9 mouse cellular contexts compared by ENCODE assay signal in genomic region chr6:52291021-52291860, GRCm38 (mm10). TPM values are rescaled to one million over a fixed set of nuclear protein-coding genes. Genes with fewer than 3 reads are reported as not detected.
A peak's percentile ranks its signal among the peaks of the same experiment; 100 is the strongest.
DNase-seq lines count a peak whose midpoint lies in the region; ATAC-seq lines count a peak whose summit lies in the region.
"Had no signal": no experiment of that assay in that cellular context is flagged by ENCODE, and none has a peak within 500 bp of the region (broad histone marks: within the 10 kb centered on the region; RNA-seq: fewer than 3 reads in every experiment).

No protein-coding gene starts in this region.

- WGBS in heart, embryonic 14.5 days: 2% methylated on average over 45 of the region's 45 CpGs
- whole genome bisulfite sequencing in hindbrain, embryonic 12.5 days: 2% methylated on average over 45 of the region's 45 CpGs
- WGBS in midbrain, embryonic 14.5 days: 2% methylated on average over 45 of the region's 45 CpGs

- H3K27ac ChIP-seq in heart, embryonic 14.5 days (replicated peaks in 1 of 2; ENCODE audit: control insufficient read depth in 1 of 2, insufficient read depth in 1 of 2, low read depth in 2 of 2, low read length in 2 of 2): no peak overlapping the region
- no peak overlapping the region for H3K27ac ChIP-seq in hindbrain, embryonic 12.5 days
- no peak overlapping the region for H3K27ac ChIP-seq in midbrain, embryonic 14.5 days (replicated peaks; ENCODE audit: low read depth, low read length)

- H3K9me3 ChIP-seq in heart, embryonic 14.5 days (ENCODE audit: control insufficient read depth, low read length): no peaks in the 10 kb centered on the region
- no peaks in the 10 kb centered on the region for H3K9me3 ChIP-seq in hindbrain, embryonic 12.5 days (replicated peaks)
- H3K9me3 ChIP-seq in midbrain, embryonic 14.5 days (ENCODE audit: control insufficient read depth, low read length): no peaks in the 10 kb centered on the region

- H3K4me2 ChIP-seq in heart, embryonic 14.5 days (ENCODE audit: low read length): peak overlapping the region; percentile 66
- H3K4me2 ChIP-seq in hindbrain, embryonic 12.5 days (replicated peaks): peak overlapping the region; percentile 32
- H3K4me2 ChIP-seq in midbrain, embryonic 14.5 days (ENCODE audit: low read length): peak overlapping the region; percentile 24; the same call in 1 of the 2 replicates

- peaks cover 60% of the 10 kb centered on the region for H3K27me3 ChIP-seq in heart, embryonic 14.5 days (ENCODE audit: control insufficient read depth, insufficient read depth, low read length)
- peaks cover 89% of the 10 kb centered on the region for H3K27me3 ChIP-seq in hindbrain, embryonic 12.5 days
- peaks cover 69% of the 10 kb centered on the region for H3K27me3 ChIP-seq in midbrain, embryonic 14.5 days (ENCODE audit: control insufficient read depth, insufficient read depth, low read length)

- H3K9ac ChIP-seq in heart, embryonic 14.5 days (ENCODE audit: low read length): no peak overlapping the region
- H3K9ac ChIP-seq in hindbrain, embryonic 12.5 days: no peak overlapping the region
- no peak overlapping the region for H3K9ac ChIP-seq in midbrain, embryonic 14.5 days (replicated peaks; ENCODE audit: low read length)

- no peak for DNase-seq in heart, adult 9 months (ENCODE audit: low spot score in 2 of 2)
- peak; percentile 56 for DNase-seq in midbrain, embryonic 14.5 days
- DNase-seq in layer of hippocampus, adult 8-10 months (ENCODE audit: low spot score in 2 of 2): no peak
- DNase-seq in urinary bladder, adult 2 months (ENCODE audit: low spot score): no peak
- DNase-seq in thymus, postnatal 0 days (ENCODE audit: low spot score): no peak

- no peaks in the 10 kb centered on the region for H3K36me3 ChIP-seq in heart, embryonic 14.5 days (ENCODE audit: control insufficient read depth, insufficient read depth, low read length)
- no peaks in the 10 kb centered on the region for H3K36me3 ChIP-seq in hindbrain, embryonic 12.5 days
- H3K36me3 ChIP-seq in midbrain, embryonic 14.5 days (ENCODE audit: control insufficient read depth, insufficient read depth, low read length): no peaks in the 10 kb centered on the region

- H3K4me3 ChIP-seq in heart, embryonic 14.5 days (ENCODE audit: control insufficient read depth in 1 of 2, insufficient read depth in 1 of 2, low read depth in 1 of 2, low read length in 2 of 2): peak overlapping the region; percentile 34 to 37
- peak overlapping the region; percentile 15; the same call in 1 of the 2 replicates for H3K4me3 ChIP-seq in hindbrain, embryonic 12.5 days
- 0 out of 2 replicates have a peak overlapping the region, but pooled peaks have one; percentile 7 for H3K4me3 ChIP-seq in midbrain, embryonic 14.5 days (replicated peaks; ENCODE audit: low read depth, low read length)

- ATAC-seq in heart, embryonic 14.5 days (ENCODE audit: insufficient number of reproducible peaks, insufficient read depth, low FRiP score, low read depth): no peak
- peak; percentile 74 for ATAC-seq in common myeloid progenitor, adult 5-6 weeks (replicated peaks; ENCODE audit: low read depth, poor library complexity, severe bottlenecking)
- ATAC-seq in hindbrain, embryonic 12.5 days (ENCODE audit: low FRiP score): no peak
- ATAC-seq in midbrain, embryonic 14.5 days (ENCODE audit: low FRiP score, low TSS enrichment): no peak

- peaks cover 3 to 6% of the 10 kb centered on the region in 2 experiments; a peak in 3 of 4 replicates for H3K4me1 ChIP-seq in heart, embryonic 14.5 days (ENCODE audit: control insufficient read depth in 2 of 2, insufficient read depth in 2 of 2, low read length in 2 of 2)
- H3K4me1 ChIP-seq in hindbrain, embryonic 12.5 days: no peaks in the 10 kb centered on the region
- no peaks in the 10 kb centered on the region for H3K4me1 ChIP-seq in midbrain, embryonic 14.5 days (ENCODE audit: control insufficient read depth, insufficient read depth, low read length)

RNA-seq across cellular contexts. Expression of gene Evx1, which starts 22.1 kb away (rescaled TPM):
- not detected in 2 replicates for polyA plus RNA-seq in heart, embryonic 14.5 days (2014; fragmentation: Nextera tagmentation; extraction: Ambion mirVana)
- not detected in 2 replicates for total RNA-seq in common myeloid progenitor, adult 5-6 weeks (2017)
- polyA plus RNA-seq in hindbrain, embryonic 12.5 days (2016; fragmentation: Nextera tagmentation; extraction: Ambion mirVana): 11.5 and 12.6 TPM in 2 replicates
- polyA plus RNA-seq in midbrain, embryonic 14.5 days (2014; fragmentation: Nextera tagmentation; extraction: Ambion mirVana): 1.3 and 1.5 TPM in 2 replicates
- not detected for total RNA-seq in layer of hippocampus, adult 8-10 months (2022)
- 1.1 TPM in 2 replicates for polyA plus RNA-seq in urinary bladder, adult 2 months (2012; rRNA removed)
- not detected in 2 replicates for polyA plus RNA-seq in thymus, postnatal 0 days (2015; fragmentation: Nextera tagmentation; extraction: Ambion mirVana)
- polyA plus RNA-seq: large intestine, adult 2 months had no signal

RNA-seq across cellular contexts. Expression of gene Hoxa13, which starts 30.6 kb away (rescaled TPM):
- not detected in 2 replicates for polyA plus RNA-seq in heart, embryonic 14.5 days (2014; fragmentation: Nextera tagmentation; extraction: Ambion mirVana)
- total RNA-seq in common myeloid progenitor, adult 5-6 weeks (2017): not detected in 2 replicates
- not detected in 2 replicates for polyA plus RNA-seq in hindbrain, embryonic 12.5 days (2016; fragmentation: Nextera tagmentation; extraction: Ambion mirVana)
- not detected in 2 replicates for polyA plus RNA-seq in midbrain, embryonic 14.5 days (2014; fragmentation: Nextera tagmentation; extraction: Ambion mirVana)
- total RNA-seq in layer of hippocampus, adult 8-10 months (2022): not detected
- polyA plus RNA-seq in urinary bladder, adult 2 months (2012; rRNA removed): 32.5 and 40.7 TPM in 2 replicates
- not detected in 2 replicates for polyA plus RNA-seq in thymus, postnatal 0 days (2015; fragmentation: Nextera tagmentation; extraction: Ambion mirVana)
- polyA plus RNA-seq: large intestine, adult 2 months had no signal

RNA-seq across cellular contexts. Expression of gene Hoxa11, which starts 45.6 kb away (rescaled TPM):
- not detected in 2 replicates for polyA plus RNA-seq in heart, embryonic 14.5 days (2014; fragmentation: Nextera tagmentation; extraction: Ambion mirVana)
- not detected in 2 replicates for total RNA-seq in common myeloid progenitor, adult 5-6 weeks (2017)
- polyA plus RNA-seq in hindbrain, embryonic 12.5 days (2016; fragmentation: Nextera tagmentation; extraction: Ambion mirVana): not detected in 2 replicates
- not detected in 2 replicates for polyA plus RNA-seq in midbrain, embryonic 14.5 days (2014; fragmentation: Nextera tagmentation; extraction: Ambion mirVana)
- total RNA-seq in layer of hippocampus, adult 8-10 months (2022): not detected
- 25.4 and 29.2 TPM in 2 replicates for polyA plus RNA-seq in urinary bladder, adult 2 months (2012; rRNA removed)
- not detected in 2 replicates for polyA plus RNA-seq in thymus, postnatal 0 days (2015; fragmentation: Nextera tagmentation; extraction: Ambion mirVana)
- polyA plus RNA-seq: large intestine, adult 2 months had no signal

RNA-seq across cellular contexts. Expression of gene Hoxa10, which starts 50.6 kb away (rescaled TPM):
- 0.11 and 0.12 TPM in 2 replicates for polyA plus RNA-seq in heart, embryonic 14.5 days (2014; fragmentation: Nextera tagmentation; extraction: Ambion mirVana)
- total RNA-seq in common myeloid progenitor, adult 5-6 weeks (2017): 1.6 and 2.3 TPM in 2 replicates
- not detected in 2 replicates for polyA plus RNA-seq in hindbrain, embryonic 12.5 days (2016; fragmentation: Nextera tagmentation; extraction: Ambion mirVana)
- not detected in 2 replicates for polyA plus RNA-seq in midbrain, embryonic 14.5 days (2014; fragmentation: Nextera tagmentation; extraction: Ambion mirVana)
- not detected for total RNA-seq in layer of hippocampus, adult 8-10 months (2022)
- 79.4 and 93.6 TPM in 2 replicates for polyA plus RNA-seq in urinary bladder, adult 2 months (2012; rRNA removed)
- polyA plus RNA-seq in thymus, postnatal 0 days (2015; fragmentation: Nextera tagmentation; extraction: Ambion mirVana): 0.08 and 0.19 TPM in 2 replicates

Comparison
In these comparisons a context has a peak if more than half of its experiments do, and no peak if none do; other contexts are left out.
1. RNA of gene Hoxa13, which starts 30.6 kb away (polyA plus RNA-seq): 32.5 to 40.7 TPM in urinary bladder, adult 2 months; not detected in thymus, postnatal 0 days, not detected in heart, embryonic 14.5 days, not detected in hindbrain, embryonic 12.5 days and not detected in midbrain, embryonic 14.5 days; every median in the first group is over 10 times any median in the second.
2. RNA of gene Hoxa11, which starts 45.6 kb away (polyA plus RNA-seq): 25.4 to 29.2 TPM in urinary bladder, adult 2 months; not detected in heart, embryonic 14.5 days, not detected in hindbrain, embryonic 12.5 days, not detected in midbrain, embryonic 14.5 days and not detected in thymus, postnatal 0 days; every median in the first group is over 10 times any median in the second.
3. Peak in every context shown above with its lines, with median percentiles within 50 percentile points of each other: H3K4me2 ChIP-seq and H3K4me3 ChIP-seq.